Mouse (Mus musculus) erythroblast, embryonic 14.5 days (primary cell): Measurements from ENCODE around the gene Fkbp11. TPM values are rescaled to one million over a fixed set of nuclear protein-coding genes. Genes with fewer than 3 reads are reported as not detected.

Experiments used
- H3K27me3 ChIP-seq: 2 replicates; pipeline ENCODE4 v1.6.1; 2012; ENCODE audit warnings: inconsistent platforms; ENCODE audit not compliant: control insufficient read depth
- H3K36me3 ChIP-seq: 2 replicates; pipeline ENCODE4 v1.6.1; 2012; ENCODE audit warnings: mild to moderate bottlenecking, inconsistent platforms; ENCODE audit not compliant: control insufficient read depth
- H3K4me1 ChIP-seq: 2 replicates; pipeline ENCODE4 v1.6.1; 2012; ENCODE audit warnings: inconsistent platforms; ENCODE audit not compliant: control insufficient read depth
- H3K4me3 ChIP-seq: replicated peaks from 2 replicates; pipeline ENCODE3; 2012; ENCODE audit warnings: moderate library complexity, mild to moderate bottlenecking, inconsistent platforms
- H3K9me3 ChIP-seq: 2 replicates; pipeline ENCODE4 v1.6.1; 2012; ENCODE audit warnings: low read length, inconsistent platforms, mixed read lengths; ENCODE audit not compliant: control insufficient read depth
- GATA1 ChIP-seq: IDR thresholded peaks from 2 replicates; pipeline ENCODE4 v1.6.1; 2012; ENCODE audit warnings: low read length, inconsistent platforms, mixed read lengths
- TAL1 ChIP-seq: IDR thresholded peaks from 3 replicates; pipeline ENCODE4 v1.6.1; 2012; ENCODE audit warnings: low read length, inconsistent platforms, mixed read lengths
- polyA plus RNA-seq: library from polyadenylated mRNA; stranded (reverse); fragments of >175 nt; gene quantifications from 2 replicates; pipeline ENCODE4 v1.2.3, GENCODE M21; 2012

Gene Fkbp11
- polyA plus RNA-seq, 1 experiment, result 0.06 TPM

GRCm38 (mm10) chr15:98742766-98743428 lies 14.9 kb upstream of the Fkbp11 start:
- no peaks in the 10 kb centered on the region for H3K27me3 ChIP-seq
- peaks cover 14% of the 10 kb centered on the region for H3K4me1 ChIP-seq
- H3K36me3 ChIP-seq, result peaks cover 39% of the 10 kb centered on the region
- H3K9me3 ChIP-seq, result no peaks in the 10 kb centered on the region
- no peak overlapping the region for H3K4me3 ChIP-seq
- TF ChIP-seq TAL1 (no peak), GATA1 (no peak)

- peaks cover 48% of the 10 kb centered on the region for H3K36me3 ChIP-seq
- no peaks in the 10 kb centered on the region for H3K9me3 ChIP-seq
- TF ChIP-seq GATA1 (no peak), TAL1 (no peak)
- H3K27me3 ChIP-seq, result no peaks in the 10 kb centered on the region
- H3K4me1 ChIP-seq, result peaks cover 14% of the 10 kb centered on the region
- no peak overlapping the region for H3K4me3 ChIP-seq
Observed at GRCm38 (mm10) chr15:98740219-98740618, 12.2 kb upstream of the Fkbp11 start.

- Histone ChIP-seq H3K4me3 (no peak overlapping the region), H3K36me3 (peaks cover 49% of the 10 kb centered on the region), H3K4me1 (peaks cover 14% of the 10 kb centered on the region), H3K27me3 (no peaks in the 10 kb centered on the region), H3K9me3 (no peaks in the 10 kb centered on the region)
- TF ChIP-seq GATA1 (no peak), TAL1 (no peak)
Observed at GRCm38 (mm10) chr15:98738796-98739195, 10.8 kb upstream of the Fkbp11 start.

- no peak overlapping the region for H3K4me3 ChIP-seq
- H3K9me3 ChIP-seq, result no peaks in the 10 kb centered on the region
- peaks cover 21% of the 10 kb centered on the region for H3K4me1 ChIP-seq
- H3K27me3 ChIP-seq, result no peaks in the 10 kb centered on the region
- peaks cover 47% of the 10 kb centered on the region for H3K36me3 ChIP-seq
- no peak for TF ChIP-seq GATA1
- TF ChIP-seq TAL1, result no peak
Observed at GRCm38 (mm10) chr15:98737881-98738280, 9.9 kb upstream of the Fkbp11 start.

GRCm38 (mm10) chr15:98736521-98736920 lies 8.5 kb upstream of the Fkbp11 start:
- no peaks in the 10 kb centered on the region for H3K9me3 ChIP-seq
- H3K36me3 ChIP-seq, result peaks cover 43% of the 10 kb centered on the region
- TF ChIP-seq TAL1 (no peak), GATA1 (no peak)
- peaks cover 28% of the 10 kb centered on the region for H3K4me1 ChIP-seq
- H3K27me3 ChIP-seq, result no peaks in the 10 kb centered on the region
- H3K4me3 ChIP-seq, result no peak overlapping the region

- no peak overlapping the region for H3K4me3 ChIP-seq
- TF ChIP-seq TAL1 (no peak), GATA1 (no peak)
- peaks cover 12% of the 10 kb centered on the region for H3K27me3 ChIP-seq
- peaks cover 19% of the 10 kb centered on the region for H3K36me3 ChIP-seq
- H3K9me3 ChIP-seq, result no peaks in the 10 kb centered on the region
- peaks cover 15% of the 10 kb centered on the region for H3K4me1 ChIP-seq
Observed at GRCm38 (mm10) chr15:98733976-98734566, 6.1 kb upstream of the Fkbp11 start.

- no peak overlapping the region for H3K4me3 ChIP-seq
Observed at GRCm38 (mm10) chr15:98733370-98733769, 5.4 kb upstream of the Fkbp11 start.

GRCm38 (mm10) chr15:98732006-98732531 lies 4.1 kb upstream of the Fkbp11 start:
- H3K4me1 ChIP-seq, result peaks cover 26% of the 10 kb centered on the region
- no peak for TF ChIP-seq GATA1
- no peak for TF ChIP-seq TAL1
- peaks cover 31% of the 10 kb centered on the region for H3K27me3 ChIP-seq
- no peaks in the 10 kb centered on the region for H3K9me3 ChIP-seq
- no peak overlapping the region for H3K4me3 ChIP-seq
- peaks cover 12% of the 10 kb centered on the region for H3K36me3 ChIP-seq

More at GRCm38 (mm10) chr15:98733370-98733769, 5.4 kb upstream of the Fkbp11 start:
- Histone ChIP-seq H3K27me3 (peaks cover 19% of the 10 kb centered on the region), H3K4me1 (peaks cover 14% of the 10 kb centered on the region), H3K9me3 (no peaks in the 10 kb centered on the region), H3K36me3 (peaks cover 12% of the 10 kb centered on the region)
- TF ChIP-seq GATA1 (no peak), TAL1 (no peak)

- Histone ChIP-seq H3K36me3 (peaks cover 5% of the 10 kb centered on the region; the same call in 1 of the 2 replicates), H3K4me3 (no peak overlapping the region), H3K27me3 (peaks cover 37% of the 10 kb centered on the region), H3K4me1 (peaks cover 26% of the 10 kb centered on the region), H3K9me3 (no peaks in the 10 kb centered on the region)
- no peak for TF ChIP-seq GATA1
- TF ChIP-seq TAL1, result no peak
Observed at GRCm38 (mm10) chr15:98730790-98731189, 2.8 kb upstream of the Fkbp11 start.
